Mouse (Mus musculus) erythroblast, adult 5-6 weeks (primary cell): Measurements from ENCODE around the gene Pnpo. TPM values are rescaled to one million over a fixed set of nuclear protein-coding genes. Genes with fewer than 3 reads are reported as not detected.

ENCODE experiments used
- ATAC-seq: replicated peaks from 2 replicates; pipeline ENCODE4 v1.8.0; 2016; ENCODE audit warnings: moderate number of reproducible peaks, mild to moderate bottlenecking, moderate TSS enrichment, inconsistent platforms; ENCODE audit not compliant: poor library complexity, low FRiP score, severe bottlenecking
- total RNA-seq, 2 experiments: library from RNA; stranded (forward) in 1 of 2; stranded (reverse) in 1 of 2; fragments of 150-400 nt in 1 of 2; fragments of 200-764, 138-1000 nt in 1 of 2; gene quantifications; 2 replicates each; pipeline versions ENCODE4 v1.2.3 to v1.2.4; 2015 to 2017; ENCODE audit warnings: low replicate concordance in 2 of 2

Pnpo gene
- total RNA-seq, 2 experiments from 2014 or later: 288 to 405 TPM

- ATAC-seq: peak; percentile 82
Observed at GRCm38 (mm10) chr11:96916044-96916884, 27.5 kb downstream of the Pnpo start, which contains the start of gene Cdk5rap3. Cdk5rap3 (minus strand) TSS chr11:96916496.

GRCm38 (mm10) chr11:96912682-96913081 lies 31.1 kb downstream of the Pnpo start:
- ATAC-seq: no peak

GRCm38 (mm10) chr11:96910003-96910402 lies 33.8 kb downstream of the Pnpo start:
- ATAC-seq: peak; percentile 80

- no peak for ATAC-seq
Observed at GRCm38 (mm10) chr11:96908594-96908993, 35.2 kb downstream of the Pnpo start.

- ATAC-seq: no peak
Observed at GRCm38 (mm10) chr11:96906431-96907161, 37.2 kb downstream of the Pnpo start.

- ATAC-seq: no peak
Observed at GRCm38 (mm10) chr11:96902639-96903635, 40.8 kb downstream of the Pnpo start.

GRCm38 (mm10) chr11:96901332-96901731 lies 42.5 kb downstream of the Pnpo start:
- ATAC-seq: no peak

GRCm38 (mm10) chr11:96899449-96900306 lies 44.1 kb downstream of the Pnpo start:
- no peak for ATAC-seq

GRCm38 (mm10) chr11:96895886-96896285 lies 47.9 kb downstream of the Pnpo start:
- no peak for ATAC-seq

GRCm38 (mm10) chr11:96893203-96893842 lies 50.5 kb downstream of the Pnpo start:
- no peak for ATAC-seq

GRCm38 (mm10) chr11:96891784-96892527 lies 51.8 kb downstream of the Pnpo start:
- no peak for ATAC-seq

Other genes with a start within 250 kb of the Pnpo start
- 1.3 and 12.3 TPM in 2 replicates for gene Snx11, start 166.4 kb downstream of the Pnpo start, total RNA-seq (2015; ENCODE audit: low replicate concordance)
- 10.2 and 16.3 TPM in 2 replicates for gene Snx11, start 166.4 kb downstream of the Pnpo start, total RNA-seq (2017; ENCODE audit: low replicate concordance)
- 13.6 and 14.4 TPM in 2 replicates for gene Cbx1, start 154.9 kb downstream of the Pnpo start, total RNA-seq (2015; ENCODE audit: low replicate concordance)
- 22.0 and 32.9 TPM in 2 replicates for gene Cbx1, start 154.9 kb downstream of the Pnpo start, total RNA-seq (2017; ENCODE audit: low replicate concordance)
- 27.0 and 27.1 TPM in 2 replicates for gene Nfe2l1, start 114.0 kb downstream of the Pnpo start, total RNA-seq (2015; ENCODE audit: low replicate concordance)
- gene Nfe2l1, start 114.0 kb downstream of the Pnpo start, total RNA-seq (2017; ENCODE audit: low replicate concordance): 26.5 and 32.5 TPM in 2 replicates
- gene Copz2, start 94.1 kb downstream of the Pnpo start, total RNA-seq (2015; ENCODE audit: low replicate concordance): not detected in 2 replicates
- gene Copz2, start 94.1 kb downstream of the Pnpo start, total RNA-seq (2017; ENCODE audit: low replicate concordance): not detected in 2 replicates
- gene Cdk5rap3, start 27.5 kb downstream of the Pnpo start, total RNA-seq (2015; ENCODE audit: low replicate concordance): 6.1 and 8.6 TPM in 2 replicates
- gene Cdk5rap3, start 27.5 kb downstream of the Pnpo start, total RNA-seq (2017; ENCODE audit: low replicate concordance): 6.8 and 17.3 TPM in 2 replicates
- not detected in 2 replicates for gene Prr15l, start 15.9 kb downstream of the Pnpo start, total RNA-seq (2015; ENCODE audit: low replicate concordance)
- 0.94 and 1.3 TPM in 2 replicates for gene Prr15l, start 15.9 kb downstream of the Pnpo start, total RNA-seq (2017; ENCODE audit: low replicate concordance)
- gene Sp2, start 39.0 kb upstream of the Pnpo start, total RNA-seq (2015; ENCODE audit: low replicate concordance): 16.1 and 17.1 TPM in 2 replicates
- gene Sp2, start 39.0 kb upstream of the Pnpo start, total RNA-seq (2017; ENCODE audit: low replicate concordance): 4.4 and 6.1 TPM in 2 replicates
- not detected in 2 replicates for gene Sp6, start 69.4 kb upstream of the Pnpo start, total RNA-seq (2015; ENCODE audit: low replicate concordance)
- gene Sp6, start 69.4 kb upstream of the Pnpo start, total RNA-seq (2017; ENCODE audit: low replicate concordance): not detected in 2 replicates
- 0.84 TPM in 1 of 2 replicates, not detected in the other for gene Scrn2, start 86.0 kb upstream of the Pnpo start, total RNA-seq (2015; ENCODE audit: low replicate concordance)
- 2.0 and 3.1 TPM in 2 replicates for gene Scrn2, start 86.0 kb upstream of the Pnpo start, total RNA-seq (2017; ENCODE audit: low replicate concordance)
- gene Lrrc46, start 97.4 kb upstream of the Pnpo start, total RNA-seq (2015; ENCODE audit: low replicate concordance): 6.5 TPM in 1 of 2 replicates, not detected in the other
- 0.17 TPM in 1 of 2 replicates, not detected in the other for gene Lrrc46, start 97.4 kb upstream of the Pnpo start, total RNA-seq (2017; ENCODE audit: low replicate concordance)
- gene Mrpl10, start 97.6 kb upstream of the Pnpo start, total RNA-seq (2015; ENCODE audit: low replicate concordance): 8.8 TPM in 2 replicates
- gene Mrpl10, start 97.6 kb upstream of the Pnpo start, total RNA-seq (2017; ENCODE audit: low replicate concordance): 5.6 and 6.2 TPM in 2 replicates
- 5.6 and 7.3 TPM in 2 replicates for gene Osbpl7, start 106.6 kb upstream of the Pnpo start, total RNA-seq (2015; ENCODE audit: low replicate concordance)
- 2.1 and 5.7 TPM in 2 replicates for gene Osbpl7, start 106.6 kb upstream of the Pnpo start, total RNA-seq (2017; ENCODE audit: low replicate concordance)
- not detected in 2 replicates for gene Tbx21, start 171.3 kb upstream of the Pnpo start, total RNA-seq (2015; ENCODE audit: low replicate concordance)
- gene Tbx21, start 171.3 kb upstream of the Pnpo start, total RNA-seq (2017; ENCODE audit: low replicate concordance): not detected in 2 replicates
- gene Tbkbp1, start 207.5 kb upstream of the Pnpo start, total RNA-seq (2015; ENCODE audit: low replicate concordance): 0.96 and 2.7 TPM in 2 replicates
- gene Tbkbp1, start 207.5 kb upstream of the Pnpo start, total RNA-seq (2017; ENCODE audit: low replicate concordance): 0.70 and 6.3 TPM in 2 replicates
- 30.6 and 42.6 TPM in 2 replicates for gene Kpnb1, start 243.9 kb upstream of the Pnpo start, total RNA-seq (2015; ENCODE audit: low replicate concordance)
- 102 and 119 TPM in 2 replicates for gene Kpnb1, start 243.9 kb upstream of the Pnpo start, total RNA-seq (2017; ENCODE audit: low replicate concordance)